Mouse (Mus musculus) heart, postnatal 14 days (tissue): ENCODE results near the gene Prdx6. TPM values are rescaled to one million over a fixed set of nuclear protein-coding genes. Genes with fewer than 3 reads are reported as not detected.

ENCODE experiments used
- DNase-seq, 2 experiments: peaks; one replicate each; pipeline ENCODE4 v3.0.0; 2021 to 2022
- intact Hi-C: fragments of 180-260 bp; cut with DNase I; formaldehyde crosslinking; loops from one replicate; pipeline ENCODE4 v1.15.1; 2025
- total RNA-seq, 2 experiments: library from RNA; stranded (reverse); gene quantifications; 2 replicates each; pipeline ENCODE4 v1.2.3; 2021

Gene Prdx6
- total RNA-seq, 2 experiments from 2014 or later = 208 to 228 TPM

GRCm38 (mm10) chr1:161190253-161190910 lies 60.6 kb downstream of the Prdx6 start:
- intact Hi-C loops = loop anchor here (10.0 kb wide), 3 partner anchors 116 to 446 kb away; partner anchors contain the start of genes Cenpl, Dars2 and Serpinc1
- no peak for DNase-seq

Other genes starting within 250 kb of the Prdx6 start
- 10 to 100 TPM; 12.8 to 15.8 TPM for gene Zbtb37, start 216.4 kb downstream of the Prdx6 start, total RNA-seq
- 10 to 100 TPM; 17.4 to 17.6 TPM for gene Dars2, start 180.6 kb downstream of the Prdx6 start, total RNA-seq
- gene Cenpl, start 180.5 kb downstream of the Prdx6 start, total RNA-seq = 1 to 10 TPM; 1.9 to 2.2 TPM
- gene Klhl20, start 119.7 kb downstream of the Prdx6 start, total RNA-seq = 10 to 100 TPM; 11.4 to 12.4 TPM
- 1 to 10 TPM; 2.2 to 3.1 TPM for gene Ankrd45, start 108.5 kb downstream of the Prdx6 start, total RNA-seq
- gene Tex50, start 91.9 kb downstream of the Prdx6 start, total RNA-seq = not detected
- gene Tnfsf4, start 144.2 kb upstream of the Prdx6 start, total RNA-seq = not detected
- under 1 TPM; 0.10 to 0.12 TPM for gene Tnfsf18, start 243.4 kb upstream of the Prdx6 start, total RNA-seq